Mouse (Mus musculus): ENCODE results near the gene Sec22b. TPM values are rescaled to one million over a fixed set of nuclear protein-coding genes. Genes with fewer than 3 reads are reported as not detected.
A peak's percentile ranks its signal among the peaks of the same experiment; 100 is the strongest.

Gene Sec22b
- total RNA-seq, 4 experiments from 2014 or later, result 43.2 to 56.8 (median 53.3) TPM

GRCm38 (mm10) chr3:97909737-97910136 is 8.7 kb downstream of the Sec22b start:
- DNase-seq (ENCODE audit: low spot score), result no peak

GRCm38 (mm10) chr3:97911093-97911492 is 10.1 kb downstream of the Sec22b start:
- no peak for DNase-seq (ENCODE audit: low spot score)

- no peak for DNase-seq (ENCODE audit: low spot score)
Observed at GRCm38 (mm10) chr3:97915081-97915480, 14.1 kb downstream of the Sec22b start.

- no peak for DNase-seq (ENCODE audit: low spot score)
Observed at GRCm38 (mm10) chr3:97918885-97919550, 18.0 kb downstream of the Sec22b start.

- DNase-seq (ENCODE audit: low spot score), result no peak
Observed at GRCm38 (mm10) chr3:97925246-97925645, 24.3 kb downstream of the Sec22b start.

GRCm38 (mm10) chr3:97927322-97927721 is 26.3 kb downstream of the Sec22b start:
- DNase-seq (ENCODE audit: low spot score), result no peak

GRCm38 (mm10) chr3:97928968-97929858 is 28.2 kb downstream of the Sec22b start:
- peak; percentile 67 for DNase-seq (ENCODE audit: low spot score)

- DNase-seq (ENCODE audit: low spot score), result no peak
Observed at GRCm38 (mm10) chr3:97930141-97930786, 29.3 kb downstream of the Sec22b start.

- DNase-seq (ENCODE audit: low spot score), result no peak
Observed at GRCm38 (mm10) chr3:97930787-97931158, 29.8 kb downstream of the Sec22b start.

- DNase-seq (ENCODE audit: low spot score), result no peak
Observed at GRCm38 (mm10) chr3:97931310-97931885, 30.4 kb downstream of the Sec22b start.

- DNase-seq (ENCODE audit: low spot score), result no peak
Observed at GRCm38 (mm10) chr3:97932131-97932530, 31.1 kb downstream of the Sec22b start.

GRCm38 (mm10) chr3:97932771-97933170 is 31.8 kb downstream of the Sec22b start:
- DNase-seq (ENCODE audit: low spot score), result no peak

GRCm38 (mm10) chr3:97933251-97933650 is 32.3 kb downstream of the Sec22b start:
- DNase-seq (ENCODE audit: low spot score), result no peak

GRCm38 (mm10) chr3:97933811-97934210 is 32.8 kb downstream of the Sec22b start:
- no peak for DNase-seq (ENCODE audit: low spot score)

GRCm38 (mm10) chr3:97934331-97935300 is 33.6 kb downstream of the Sec22b start:
- no peak for DNase-seq (ENCODE audit: low spot score)

- no peak for DNase-seq (ENCODE audit: low spot score)
Observed at GRCm38 (mm10) chr3:97937068-97937944, 36.3 kb downstream of the Sec22b start.

GRCm38 (mm10) chr3:97937945-97938266 is 36.9 kb downstream of the Sec22b start:
- DNase-seq (ENCODE audit: low spot score), result no peak

- no peak for DNase-seq (ENCODE audit: low spot score)
Observed at GRCm38 (mm10) chr3:97938814-97939526, 38.0 kb downstream of the Sec22b start.
